Mouse (Mus musculus): ENCODE results near the gene 2210017I01Rik. TPM values are rescaled to one million over a fixed set of nuclear protein-coding genes. Genes with fewer than 3 reads are reported as not detected.

The 2210017I01Rik gene
- polyA plus RNA-seq (2015; fragmentation: Nextera tagmentation; extraction: Ambion mirVana): not detected in 2 replicates

DNA sequence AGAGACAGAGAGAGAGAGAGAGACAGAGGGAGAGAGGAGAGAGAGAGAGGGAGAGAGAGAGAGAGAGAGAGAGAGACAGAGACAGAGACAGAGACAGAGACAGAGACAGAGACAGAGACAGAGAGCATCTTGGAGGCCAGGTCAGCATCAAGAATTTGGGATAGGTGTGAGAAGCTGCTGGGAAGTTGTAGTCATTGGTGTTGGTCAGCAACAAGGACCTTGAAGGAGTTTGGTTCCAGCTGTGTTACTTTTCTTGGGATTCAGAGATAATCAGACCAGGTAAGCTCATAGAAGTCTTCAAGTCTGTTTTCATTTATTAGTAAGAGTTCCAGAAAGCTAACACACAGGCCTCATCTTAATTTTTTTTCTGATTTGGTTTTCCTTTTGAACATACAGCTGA lies at the start of gene 2210017I01Rik:
2210017I01Rik (minus strand) TSS at position 101 of the 400 bp plus-strand sequence.
- no peaks in the 10 kb centered on the region for H3K27me3 ChIP-seq (replicated peaks; ENCODE audit: insufficient read depth, low read length)
- H3K27ac ChIP-seq (ENCODE audit: low read length): no peak within 1 kb of the TSS

DNA sequence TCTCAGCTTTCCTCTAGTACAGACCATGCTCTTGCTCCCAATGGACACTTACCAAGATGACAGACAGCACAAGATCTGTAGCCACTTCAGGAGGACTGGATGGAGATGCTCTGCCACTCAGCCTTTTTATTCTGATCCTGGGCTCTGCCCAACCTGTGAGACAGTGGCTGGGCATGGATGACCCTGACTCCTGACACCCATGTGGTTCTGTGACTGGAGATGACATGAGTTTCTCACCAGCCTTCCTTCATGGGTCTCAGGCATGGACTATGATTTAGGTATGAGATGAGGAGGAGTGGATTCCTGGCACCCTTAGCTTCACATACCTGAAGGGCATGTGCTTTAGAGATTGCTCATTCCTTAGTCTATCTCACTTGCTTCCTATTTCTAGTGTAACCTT lies 49.5 kb upstream of the 2210017I01Rik start, which contains the start of gene Lce1b:
Lce1b (minus strand) TSS at position 101 of the 400 bp plus-strand sequence.
- no peak within 1 kb of the TSS for H3K4me2 ChIP-seq (replicated peaks; ENCODE audit: low read depth, low read length)
- H3K27me3 ChIP-seq (replicated peaks; ENCODE audit: insufficient read depth, low read length): no peaks in the 10 kb centered on the region
- no peak within 1 kb of the TSS for H3K4me3 ChIP-seq (ENCODE audit: low read depth, low read length)
- TF ChIP-seq CTCF (IDR thresholded peaks at IDR 0.05): no peak
- TF ChIP-seq EP300 (IDR thresholded peaks at IDR 0.05): no peak
- no peaks in the 10 kb centered on the region for H3K9me3 ChIP-seq (ENCODE audit: low read length)
- DNase-seq (ENCODE audit: low spot score): no peak
- no peak for ATAC-seq
- H3K27ac ChIP-seq (ENCODE audit: low read length): no peak within 1 kb of the TSS
- no peaks in the 10 kb centered on the region for H3K36me3 ChIP-seq (ENCODE audit: insufficient read depth, low read length)
- H3K4me1 ChIP-seq (ENCODE audit: insufficient read depth, low read depth, low read length): no peaks in the 10 kb centered on the region
- no peak within 1 kb of the TSS for H3K9ac ChIP-seq (replicated peaks; ENCODE audit: low read depth)

More for the DNA sequence above, at the start of gene 2210017I01Rik:
- H3K36me3 ChIP-seq (ENCODE audit: insufficient read depth, low read length): no peaks in the 10 kb centered on the region
- no peaks in the 10 kb centered on the region for H3K9me3 ChIP-seq (ENCODE audit: low read length)
- DNase-seq (ENCODE audit: low spot score) (no peak), ATAC-seq (no peak)
- H3K4me1 ChIP-seq (ENCODE audit: insufficient read depth, low read depth, low read length): no peaks in the 10 kb centered on the region
- no peak within 1 kb of the TSS for H3K4me3 ChIP-seq (ENCODE audit: low read depth, low read length)
- no peak within 1 kb of the TSS for H3K9ac ChIP-seq (replicated peaks; ENCODE audit: low read depth)
- TF ChIP-seq CTCF (IDR thresholded peaks at IDR 0.05): no peak
- no peak for TF ChIP-seq EP300 (IDR thresholded peaks at IDR 0.05)
- H3K4me2 ChIP-seq (replicated peaks; ENCODE audit: low read depth, low read length): no peak within 1 kb of the TSS

GRCm38 (mm10) chr3:92648207-92648606 lies 40.9 kb upstream of the 2210017I01Rik start, which contains the start of gene Lce1a1:
TSS of gene Lce1a1 (minus strand) at chr3:92648307.
- no peak within 1 kb of the TSS for H3K9ac ChIP-seq (replicated peaks; ENCODE audit: low read depth)
- no peak for ATAC-seq

DNA sequence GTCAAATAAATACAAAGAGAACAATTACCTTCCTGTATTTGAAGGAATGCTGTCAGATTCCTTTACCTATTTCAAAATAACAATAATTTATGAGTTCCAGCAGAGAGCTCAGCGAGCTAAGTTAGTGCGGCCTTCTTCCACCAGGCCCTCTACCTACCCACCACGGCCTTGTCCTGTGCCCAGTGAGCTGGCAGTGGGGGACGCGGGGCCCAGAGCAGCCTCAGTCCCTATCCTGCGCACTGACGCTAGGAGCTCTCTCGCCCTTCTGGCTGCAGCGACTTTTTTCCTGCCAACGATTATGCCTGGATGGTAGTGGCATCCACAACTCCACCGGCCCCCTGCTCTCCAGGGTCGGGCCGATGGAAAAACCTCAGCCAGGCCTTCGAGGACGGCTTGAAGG lies 32.6 kb upstream of the 2210017I01Rik start:
- H3K4me2 ChIP-seq (replicated peaks; ENCODE audit: low read depth, low read length): no peak overlapping the region
- no peak for ATAC-seq
- no peak overlapping the region for H3K27ac ChIP-seq (ENCODE audit: low read length)
- no peaks in the 10 kb centered on the region for H3K27me3 ChIP-seq (replicated peaks; ENCODE audit: insufficient read depth, low read length)
- H3K9me3 ChIP-seq (ENCODE audit: low read length): no peaks in the 10 kb centered on the region
- DNase-seq (ENCODE audit: low spot score): no peak
- no peak overlapping the region for H3K9ac ChIP-seq (replicated peaks; ENCODE audit: low read depth)
- TF ChIP-seq EP300 (IDR thresholded peaks at IDR 0.05) (no peak), CTCF (IDR thresholded peaks at IDR 0.05) (no peak)
- no peaks in the 10 kb centered on the region for H3K36me3 ChIP-seq (ENCODE audit: insufficient read depth, low read length)
- no peaks in the 10 kb centered on the region for H3K4me1 ChIP-seq (ENCODE audit: insufficient read depth, low read depth, low read length)
- WGBS: 87% methylated on average over 15 of the region's 15 CpGs
- H3K4me3 ChIP-seq (ENCODE audit: low read depth, low read length): no peak overlapping the region

More at GRCm38 (mm10) chr3:92648207-92648606, 40.9 kb upstream of the 2210017I01Rik start, which contains the start of gene Lce1a1:
- no peak for DNase-seq (ENCODE audit: low spot score)
- H3K9me3 ChIP-seq (ENCODE audit: low read length): no peaks in the 10 kb centered on the region
- H3K27me3 ChIP-seq (replicated peaks; ENCODE audit: insufficient read depth, low read length): no peaks in the 10 kb centered on the region
- H3K4me2 ChIP-seq (replicated peaks; ENCODE audit: low read depth, low read length): no peak within 1 kb of the TSS
- H3K4me3 ChIP-seq (ENCODE audit: low read depth, low read length): no peak within 1 kb of the TSS
- no peaks in the 10 kb centered on the region for H3K36me3 ChIP-seq (ENCODE audit: insufficient read depth, low read length)
- TF ChIP-seq CTCF (IDR thresholded peaks at IDR 0.05) (no peak), EP300 (IDR thresholded peaks at IDR 0.05) (no peak)
- no peak within 1 kb of the TSS for H3K27ac ChIP-seq (ENCODE audit: low read length)
- H3K4me1 ChIP-seq (ENCODE audit: insufficient read depth, low read depth, low read length): no peaks in the 10 kb centered on the region
- 79% methylated on average over 1 of the region's 1 CpGs for WGBS

- Histone ChIP-seq H3K9me3 (ENCODE audit: low read length) (no peaks in the 10 kb centered on the region), H3K4me1 (ENCODE audit: insufficient read depth, low read depth, low read length) (no peaks in the 10 kb centered on the region), H3K36me3 (ENCODE audit: insufficient read depth, low read length) (no peaks in the 10 kb centered on the region), H3K4me2 (replicated peaks; ENCODE audit: low read depth, low read length) (no peak overlapping the region), H3K27me3 (replicated peaks; ENCODE audit: insufficient read depth, low read length) (no peaks in the 10 kb centered on the region), H3K9ac (replicated peaks; ENCODE audit: low read depth) (no peak overlapping the region), H3K27ac (ENCODE audit: low read length) (no peak overlapping the region), H3K4me3 (ENCODE audit: low read depth, low read length) (no peak overlapping the region)
- WGBS: 56% methylated on average over 3 of the region's 3 CpGs
- TF ChIP-seq EP300 (IDR thresholded peaks at IDR 0.05) (no peak), CTCF (IDR thresholded peaks at IDR 0.05) (no peak)
- DNase-seq (ENCODE audit: low spot score) (no peak), ATAC-seq (no peak)
These were observed 31.3 kb upstream of the 2210017I01Rik start for GRCm38 (mm10) chr3:92638653-92638991.

- H3K9me3 ChIP-seq (ENCODE audit: low read length): no peaks in the 10 kb centered on the region
- H3K27ac ChIP-seq (ENCODE audit: low read length): no peak overlapping the region
- H3K36me3 ChIP-seq (ENCODE audit: insufficient read depth, low read length): no peaks in the 10 kb centered on the region
- 41% methylated on average over 1 of the region's 1 CpGs for WGBS
- ATAC-seq (no peak), DNase-seq (ENCODE audit: low spot score) (no peak)
- no peak overlapping the region for H3K4me2 ChIP-seq (replicated peaks; ENCODE audit: low read depth, low read length)
- TF ChIP-seq EP300 (IDR thresholded peaks at IDR 0.05) (no peak), CTCF (IDR thresholded peaks at IDR 0.05) (no peak)
- no peak overlapping the region for H3K4me3 ChIP-seq (ENCODE audit: low read depth, low read length)
- no peaks in the 10 kb centered on the region for H3K4me1 ChIP-seq (ENCODE audit: insufficient read depth, low read depth, low read length)
- no peaks in the 10 kb centered on the region for H3K27me3 ChIP-seq (replicated peaks; ENCODE audit: insufficient read depth, low read length)
- no peak overlapping the region for H3K9ac ChIP-seq (replicated peaks; ENCODE audit: low read depth)
These were observed 30.7 kb upstream of the 2210017I01Rik start for GRCm38 (mm10) chr3:92637745-92638652.
